Mouse (Mus musculus): ENCODE measurements at regions not wholly inside any gene's neighbourhood (a gene's known extent, or its start where the extent isn't known, plus 50 kb on each side); places are given as distances from the start of the nearest gene placed in this dataset.

GRCm38 (mm10) chr3:58071574-58071973, 223.7 kb upstream of the Pfn2 start:
- DNase-seq (ENCODE audit: low spot score in 2 of 2): no peak

GRCm38 (mm10) chr3:58072230-58072839, 224.5 kb upstream of the Pfn2 start:
- DNase-seq (ENCODE audit: low spot score in 2 of 2): no peak

DNA sequence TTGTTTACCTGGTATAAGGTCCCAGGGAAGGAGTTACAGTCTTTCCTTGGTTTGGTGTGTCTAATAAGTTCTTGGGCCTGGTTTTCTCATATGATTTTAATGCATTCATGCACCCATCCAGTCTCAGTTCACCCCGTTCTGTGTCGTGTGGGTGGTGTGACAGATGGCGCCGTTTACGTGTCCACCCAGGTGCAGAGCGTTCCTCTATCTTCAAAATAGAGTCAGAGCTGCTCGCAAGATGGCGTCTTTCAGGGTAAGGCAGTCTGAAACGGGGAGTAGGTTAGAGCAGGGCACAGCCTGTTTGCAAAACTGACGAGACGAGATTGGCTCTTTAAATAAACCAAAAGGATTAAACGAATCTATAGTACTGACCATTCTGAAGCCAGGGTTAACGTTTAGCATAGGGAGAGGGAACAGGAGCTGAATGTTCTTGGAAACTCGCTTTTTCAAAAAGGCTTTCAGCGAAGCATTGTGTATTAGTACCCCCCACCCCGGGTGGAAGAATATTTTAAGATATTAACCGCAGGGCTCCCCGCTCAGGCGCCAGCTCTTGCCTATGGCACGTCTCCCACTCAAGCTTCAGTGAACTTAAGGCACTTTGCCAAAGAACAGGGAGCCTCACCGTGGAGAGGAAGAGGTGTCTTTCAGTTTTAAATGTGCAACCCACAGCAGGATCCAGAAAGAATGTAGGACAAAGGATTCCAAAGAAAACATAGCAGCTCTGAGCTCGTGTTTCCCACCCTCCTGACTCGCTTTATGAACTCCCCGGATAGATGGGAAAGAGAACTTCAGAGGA, 241.7 kb upstream of the Pfn2 start:
- DNase-seq (ENCODE audit: low spot score in 2 of 2): no peak

DNA sequence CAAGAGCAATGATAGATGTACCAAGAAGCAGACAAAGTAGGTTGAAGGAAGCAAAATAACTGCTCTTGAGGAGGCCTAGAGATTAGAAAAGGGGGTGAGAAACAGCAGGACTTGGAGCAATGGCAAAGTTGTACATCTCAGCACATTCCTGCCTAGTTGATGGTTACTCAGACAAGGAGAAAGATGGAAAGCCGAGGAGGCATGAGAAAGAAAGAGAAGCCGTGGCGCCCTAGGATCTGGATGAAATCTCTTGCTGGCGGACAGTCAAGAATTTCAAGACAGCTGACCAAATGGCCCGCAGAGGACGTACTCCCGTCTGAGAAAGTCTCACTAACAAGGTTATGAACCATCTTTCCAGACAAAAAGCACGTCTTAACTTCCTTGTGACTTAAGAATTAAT, 242.5 kb upstream of the Pfn2 start:
- DNase-seq (ENCODE audit: low spot score in 2 of 2): no peak

GRCm38 (mm10) chr3:58091466-58092176, 243.7 kb upstream of the Pfn2 start:
- DNase-seq (ENCODE audit: low spot score in 2 of 2): no peak

DNA sequence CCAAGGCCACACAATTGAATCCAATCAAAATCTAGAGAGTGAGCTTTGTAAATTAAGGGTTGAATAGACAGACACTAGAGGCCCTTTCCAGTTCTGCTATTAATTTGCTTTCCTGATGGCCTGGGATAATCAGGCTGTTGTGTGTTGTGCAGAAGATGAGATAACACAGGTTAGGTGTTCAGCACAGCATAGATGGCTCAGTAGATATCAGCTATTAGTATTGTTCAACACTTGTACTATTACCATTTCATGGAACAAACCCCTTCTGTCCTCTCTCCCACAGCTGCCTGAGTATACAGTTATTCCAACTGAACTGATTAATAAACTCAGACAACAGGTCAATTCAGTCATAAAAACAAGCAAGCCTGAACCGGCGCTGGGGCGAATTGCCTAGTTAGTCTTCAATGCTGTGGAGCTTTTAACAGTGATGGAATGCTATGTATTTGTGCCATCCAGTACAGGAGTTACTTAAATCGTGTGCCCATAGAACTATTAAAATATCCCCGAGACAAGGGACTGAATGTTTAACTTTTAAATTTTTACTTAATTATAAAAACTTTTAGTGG, 263.1 kb upstream of the Pfn2 start:
- no peak for DNase-seq (ENCODE audit: low spot score in 2 of 2)

DNA sequence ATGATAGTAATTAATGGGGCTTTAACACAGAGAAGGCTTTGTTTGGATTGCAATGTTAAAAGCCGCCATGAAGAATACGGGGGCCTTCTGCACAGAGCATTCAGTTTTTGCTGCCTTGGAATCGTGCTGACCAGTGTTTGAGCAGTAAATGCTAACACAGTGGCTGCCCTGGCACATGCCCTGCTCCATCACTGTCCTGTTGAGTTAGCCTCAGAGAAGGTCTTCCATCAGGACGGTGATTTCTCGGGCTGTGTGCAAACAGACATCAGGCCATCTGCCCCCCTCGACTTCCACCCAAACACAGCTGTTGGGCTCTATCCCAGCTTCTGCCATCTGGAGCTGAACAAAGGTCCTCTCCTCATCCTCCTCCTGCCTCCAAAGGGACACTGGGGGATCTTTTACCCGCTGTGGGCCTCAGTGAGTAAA, 264.6 kb upstream of the Pfn2 start:
- no peak for DNase-seq (ENCODE audit: low spot score in 2 of 2)

GRCm38 (mm10) chr3:58113941-58114340, 266.1 kb upstream of the Pfn2 start:
- no peak for DNase-seq (ENCODE audit: low spot score in 2 of 2)

GRCm38 (mm10) chr3:58115511-58115910, 267.6 kb upstream of the Pfn2 start:
- no peak for DNase-seq (ENCODE audit: low spot score in 2 of 2)

DNA sequence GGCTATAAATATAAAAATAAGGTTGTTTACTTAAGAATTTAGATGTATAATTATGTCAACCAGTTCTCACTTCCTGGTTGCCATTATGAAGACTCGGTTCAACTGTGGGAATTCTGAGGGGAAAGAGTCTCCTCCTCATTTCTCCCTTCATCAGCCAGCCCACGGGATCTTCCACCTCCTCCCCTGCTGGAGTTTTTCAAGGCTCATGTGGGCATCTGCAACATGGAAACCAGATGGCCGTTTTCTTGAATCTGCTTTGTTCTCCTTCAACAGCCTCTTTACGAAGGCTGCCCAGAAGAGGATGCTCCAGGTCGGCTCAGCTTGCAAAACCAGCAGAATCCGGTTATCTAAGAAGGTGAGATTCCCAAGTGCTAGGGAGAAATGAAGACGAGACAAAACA, 269.0 kb upstream of the Pfn2 start:
- DNase-seq (ENCODE audit: low spot score in 2 of 2): no peak

DNA sequence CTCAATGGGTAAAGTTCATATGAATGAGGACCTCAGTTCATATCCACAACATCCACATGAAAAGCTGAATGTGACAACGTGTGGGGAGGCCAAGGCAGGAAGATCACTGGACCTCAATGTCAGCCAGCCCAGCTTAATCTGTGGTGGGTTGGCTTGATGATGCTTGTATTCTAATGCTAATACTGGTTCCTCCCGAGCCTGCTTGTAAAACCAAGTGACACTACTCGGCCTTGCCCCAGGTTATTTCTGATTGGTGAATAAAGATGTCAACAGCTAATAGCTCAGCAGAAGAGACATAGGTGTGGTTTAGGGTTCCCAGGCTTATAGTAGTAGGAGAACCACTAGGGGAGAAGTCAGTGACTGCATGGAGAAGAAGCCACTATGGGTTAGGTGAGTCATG, 272.2 kb upstream of the Pfn2 start:
- DNase-seq (ENCODE audit: low spot score in 2 of 2): no peak

DNA sequence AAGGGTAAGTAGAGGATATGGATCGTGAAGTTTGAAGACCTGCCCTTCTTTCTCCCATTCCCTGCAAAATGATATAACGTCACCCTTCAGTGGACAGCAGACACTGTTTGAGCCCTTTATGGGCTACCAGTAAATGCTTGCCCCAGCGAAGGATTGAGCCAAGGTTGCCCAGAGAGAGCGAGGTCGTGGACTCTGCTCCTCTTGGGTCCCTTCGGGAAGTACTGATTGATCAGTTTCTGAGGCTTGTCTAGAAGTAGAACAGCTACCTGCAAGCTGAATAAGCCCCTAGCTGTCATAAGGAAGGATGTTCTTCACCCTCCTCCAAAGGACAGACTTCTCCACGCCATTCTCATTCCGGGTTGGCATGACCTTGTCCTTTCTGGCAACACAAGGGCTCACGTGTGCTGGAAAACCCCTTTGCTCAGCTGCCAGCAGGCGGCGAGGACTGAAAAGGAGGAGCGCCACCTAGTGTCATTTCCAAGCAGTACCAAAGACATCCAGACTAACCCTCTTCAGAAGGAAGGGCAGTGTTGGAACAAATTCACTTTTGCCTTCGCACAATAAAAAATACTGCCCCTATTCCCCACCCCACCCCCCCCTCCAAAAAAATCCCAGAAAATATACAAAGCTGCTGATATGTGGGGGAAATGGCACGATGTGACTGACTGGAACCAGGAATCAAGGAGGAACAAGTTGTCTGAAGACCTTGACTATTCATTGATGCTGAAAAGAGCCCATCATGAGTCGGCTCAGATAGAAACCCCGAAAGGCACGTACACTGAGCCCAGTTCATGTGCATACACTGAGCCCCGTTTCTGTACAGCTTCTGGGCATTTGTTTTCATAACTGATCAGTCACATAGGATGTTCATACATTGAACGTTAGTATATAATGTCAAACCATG, 274.8 kb upstream of the Pfn2 start:
- peak; percentile 45 to 50 for DNase-seq (ENCODE audit: low spot score in 2 of 2)

DNA sequence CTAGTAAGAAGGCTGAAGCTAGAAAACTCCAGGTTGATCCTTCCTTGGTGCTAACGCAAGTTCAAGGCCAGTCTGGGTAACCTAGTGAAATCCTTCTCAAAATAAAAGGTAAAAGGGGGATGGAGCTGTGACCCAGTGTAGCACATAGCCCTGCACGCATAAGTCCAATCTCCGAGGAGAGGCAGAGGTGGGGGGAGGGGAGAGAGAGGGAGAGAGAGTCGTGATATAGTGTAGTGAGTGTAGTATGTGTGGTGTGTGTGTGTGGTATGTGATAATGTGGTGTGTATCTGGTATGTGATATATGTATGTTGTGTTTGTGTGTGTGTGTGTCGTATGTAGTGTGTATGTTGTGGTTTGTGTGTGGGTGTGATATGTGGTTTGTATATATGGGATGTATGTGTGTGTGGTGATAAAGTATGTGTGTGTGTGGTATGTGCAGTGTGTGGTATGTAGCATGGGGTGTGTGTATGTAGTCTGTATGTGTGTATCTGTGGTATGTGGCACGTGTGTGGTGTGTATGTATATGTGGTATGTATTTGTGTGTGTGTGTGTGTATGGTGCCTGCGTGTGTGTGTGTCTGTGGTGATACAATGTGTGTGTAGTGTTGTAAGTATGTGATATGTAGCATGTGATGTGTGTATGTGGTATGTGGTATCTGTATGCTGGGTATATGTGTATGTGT, 275.7 kb upstream of the Pfn2 start:
- DNase-seq (ENCODE audit: low spot score in 2 of 2): no peak

- no peak for DNase-seq (ENCODE audit: low spot score in 2 of 2)
Observed at GRCm38 (mm10) chr3:58124886-58125285, 277.0 kb upstream of the Pfn2 start.

- no peak for DNase-seq (ENCODE audit: low spot score in 2 of 2)
Observed at GRCm38 (mm10) chr3:58126996-58127395, 279.1 kb upstream of the Pfn2 start.

- DNase-seq (ENCODE audit: low spot score in 2 of 2): no peak
Observed at GRCm38 (mm10) chr3:58128059-58128458, 280.2 kb upstream of the Pfn2 start.

- DNase-seq (ENCODE audit: low spot score in 2 of 2): no peak
Observed at GRCm38 (mm10) chr3:58129358-58129903, 281.6 kb upstream of the Pfn2 start.

- DNase-seq (ENCODE audit: low spot score in 2 of 2): no peak
Observed at GRCm38 (mm10) chr3:58135607-58136365, 278.7 kb upstream of the Tsc22d2 start.

All from adrenal gland, postnatal 4 days (tissue).